Mouse (Mus musculus): ENCODE measurements at regions not wholly inside any gene's neighbourhood (a gene's known extent, or its start where the extent isn't known, plus 50 kb on each side); places are given as distances from the start of the nearest gene placed in this dataset.

DNA sequence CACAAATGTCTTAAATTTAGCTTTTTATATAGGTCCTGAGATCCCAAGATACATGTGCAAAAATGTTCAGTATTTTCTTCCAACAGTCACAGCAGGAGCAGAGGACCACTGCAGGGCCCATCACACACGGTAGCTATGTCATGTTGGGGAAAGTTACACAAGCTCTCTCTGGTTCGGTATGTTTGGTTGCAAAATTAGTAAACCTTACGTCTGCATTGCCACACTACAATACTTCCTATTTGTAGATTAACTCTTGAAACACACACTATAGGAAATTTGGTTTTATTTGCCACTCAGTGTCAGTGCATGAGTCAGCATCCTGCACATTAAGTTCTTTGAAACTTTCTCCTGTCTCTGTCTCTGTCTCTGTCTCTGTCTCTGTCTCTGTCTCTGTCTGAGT is 82.0 kb downstream of the Cth start:
- Histone ChIP-seq H3K4me1 (ENCODE audit: control insufficient read depth, insufficient read depth, low read length) (no peaks in the 10 kb centered on the region; the same call in 1 of the 2 replicates), H3K4me3 (replicated peaks; ENCODE audit: control insufficient read depth, low read depth, low read length) (no peak overlapping the region), H3K27ac (ENCODE audit: control insufficient read depth, insufficient read depth, low read depth, low read length, poor library complexity) (no peak overlapping the region)
- no peak for TF ChIP-seq CTCF (IDR thresholded peaks at IDR 0.05; ENCODE audit: control insufficient read depth, insufficient read depth, low read length)
- WGBS, result 22% methylated on average over 3 of the region's 3 CpGs

- TF ChIP-seq POLR2A (IDR thresholded peaks at IDR 0.05; ENCODE audit: borderline replicate concordance, control insufficient read depth, low read depth, low read length) (no peak), CTCF (IDR thresholded peaks at IDR 0.05; ENCODE audit: control insufficient read depth, insufficient read depth, low read length) (no peak)
- Histone ChIP-seq H3K27ac (ENCODE audit: control insufficient read depth, insufficient read depth, low read depth, low read length, poor library complexity) (no peak overlapping the region), H3K4me3 (replicated peaks; ENCODE audit: control insufficient read depth, low read depth, low read length) (no peak overlapping the region), H3K4me1 (ENCODE audit: control insufficient read depth, insufficient read depth, low read length) (no peaks in the 10 kb centered on the region; the same call in 1 of the 2 replicates)
- 67% methylated on average over 2 of the region's 2 CpGs for WGBS
These were observed 83.6 kb downstream of the Cth start for GRCm38 (mm10) chr3:157841164-157841719.

- H3K27ac ChIP-seq (ENCODE audit: control insufficient read depth, insufficient read depth, low read depth, low read length, poor library complexity), result no peak overlapping the region
- TF ChIP-seq CTCF (IDR thresholded peaks at IDR 0.05; ENCODE audit: control insufficient read depth, insufficient read depth, low read length) (no peak), POLR2A (IDR thresholded peaks at IDR 0.05; ENCODE audit: borderline replicate concordance, control insufficient read depth, low read depth, low read length) (no peak)
- WGBS, result 50% methylated on average over 3 of the region's 3 CpGs
- no peaks in the 10 kb centered on the region for H3K4me1 ChIP-seq (ENCODE audit: control insufficient read depth, insufficient read depth, low read length)
- no peak overlapping the region for H3K4me3 ChIP-seq (replicated peaks; ENCODE audit: control insufficient read depth, low read depth, low read length)
These were observed 120.6 kb downstream of the Cth start for GRCm38 (mm10) chr3:157804307-157804706.

GRCm38 (mm10) chr3:157803356-157803755 is 121.5 kb downstream of the Cth start:
- TF ChIP-seq CTCF (IDR thresholded peaks at IDR 0.05; ENCODE audit: control insufficient read depth, insufficient read depth, low read length) (no peak), POLR2A (IDR thresholded peaks at IDR 0.05; ENCODE audit: borderline replicate concordance, control insufficient read depth, low read depth, low read length) (no peak)
- Histone ChIP-seq H3K27ac (ENCODE audit: control insufficient read depth, insufficient read depth, low read depth, low read length, poor library complexity) (no peak overlapping the region), H3K4me3 (replicated peaks; ENCODE audit: control insufficient read depth, low read depth, low read length) (no peak overlapping the region), H3K4me1 (ENCODE audit: control insufficient read depth, insufficient read depth, low read length) (no peaks in the 10 kb centered on the region)
- 83% methylated on average over 4 of the region's 4 CpGs for WGBS

DNA sequence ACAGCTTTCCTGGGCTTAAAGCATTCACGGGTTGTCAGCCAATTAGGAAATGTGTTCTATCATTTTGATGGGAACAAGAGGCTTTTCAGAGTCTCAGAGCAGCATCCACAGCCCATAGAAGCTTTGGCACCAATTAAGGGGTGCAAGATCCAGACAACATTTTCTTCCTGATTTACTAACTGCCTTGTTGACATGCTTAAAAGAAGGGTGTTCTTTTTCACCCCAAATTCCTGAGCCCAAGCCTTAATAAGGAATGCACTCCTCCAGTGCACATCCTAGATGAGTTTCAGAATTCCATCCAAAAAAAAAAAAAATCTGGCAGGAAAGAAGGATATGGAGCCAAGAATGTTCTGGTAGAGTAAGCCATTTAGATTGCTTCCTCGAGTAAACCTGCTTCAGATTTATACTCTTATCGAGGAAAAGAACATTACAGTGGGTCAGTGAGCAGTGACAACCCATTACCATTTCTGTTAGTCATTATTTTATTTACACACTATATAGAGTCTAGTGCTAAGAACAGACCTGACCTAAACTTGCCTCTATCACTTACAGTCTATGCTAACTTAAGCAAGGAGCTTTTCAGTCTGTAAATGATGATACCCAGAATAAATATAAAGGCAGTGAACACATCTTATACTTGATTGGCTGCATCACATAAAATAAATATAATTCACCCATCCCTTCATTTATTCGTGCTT is 137.2 kb downstream of the Cth start:
- no peaks in the 10 kb centered on the region for H3K4me1 ChIP-seq (ENCODE audit: control insufficient read depth, insufficient read depth, low read length)
- TF ChIP-seq CTCF (IDR thresholded peaks at IDR 0.05; ENCODE audit: control insufficient read depth, insufficient read depth, low read length) (no peak), POLR2A (IDR thresholded peaks at IDR 0.05; ENCODE audit: borderline replicate concordance, control insufficient read depth, low read depth, low read length) (no peak)
- no peak overlapping the region for H3K27ac ChIP-seq (ENCODE audit: control insufficient read depth, insufficient read depth, low read depth, low read length, poor library complexity)
- H3K4me3 ChIP-seq (replicated peaks; ENCODE audit: control insufficient read depth, low read depth, low read length), result no peak overlapping the region
- 66% methylated on average over 4 of the region's 4 CpGs for WGBS

DNA sequence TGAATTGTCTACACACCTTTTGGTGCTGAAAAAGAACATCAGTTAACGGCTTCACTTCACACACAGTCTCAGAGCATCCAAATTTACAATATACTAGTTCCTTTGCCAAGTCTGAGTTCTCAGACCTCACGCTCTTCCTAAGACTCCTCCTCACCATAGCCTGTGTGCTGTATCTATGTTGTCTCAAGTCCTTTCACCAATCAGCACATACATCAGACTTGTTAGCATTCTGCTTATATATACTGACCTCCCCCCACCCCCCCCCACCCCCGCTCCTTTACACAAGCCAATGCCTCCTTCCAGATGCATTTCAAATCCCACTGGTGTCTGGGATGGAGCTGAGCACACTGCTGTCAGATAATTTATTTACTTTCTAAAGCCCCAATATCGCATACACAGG is 143.8 kb downstream of the Cth start:
- Histone ChIP-seq H3K4me1 (ENCODE audit: control insufficient read depth, insufficient read depth, low read length) (no peaks in the 10 kb centered on the region), H3K27ac (ENCODE audit: control insufficient read depth, insufficient read depth, low read depth, low read length, poor library complexity) (no peak overlapping the region), H3K4me3 (replicated peaks; ENCODE audit: control insufficient read depth, low read depth, low read length) (no peak overlapping the region)
- 72% methylated on average over 4 of the region's 4 CpGs for WGBS
- TF ChIP-seq POLR2A (IDR thresholded peaks at IDR 0.05; ENCODE audit: borderline replicate concordance, control insufficient read depth, low read depth, low read length) (no peak), CTCF (IDR thresholded peaks at IDR 0.05; ENCODE audit: control insufficient read depth, insufficient read depth, low read length) (no peak)

GRCm38 (mm10) chr3:157777779-157778178 is 147.1 kb downstream of the Cth start:
- Histone ChIP-seq H3K4me3 (replicated peaks; ENCODE audit: control insufficient read depth, low read depth, low read length) (no peak overlapping the region), H3K27ac (ENCODE audit: control insufficient read depth, insufficient read depth, low read depth, low read length, poor library complexity) (no peak overlapping the region), H3K4me1 (ENCODE audit: control insufficient read depth, insufficient read depth, low read length) (no peaks in the 10 kb centered on the region)
- WGBS, result 77% methylated on average over 1 of the region's 1 CpGs
- TF ChIP-seq POLR2A (IDR thresholded peaks at IDR 0.05; ENCODE audit: borderline replicate concordance, control insufficient read depth, low read depth, low read length), result no peak
- no peak for TF ChIP-seq CTCF (IDR thresholded peaks at IDR 0.05; ENCODE audit: control insufficient read depth, insufficient read depth, low read length)

- Histone ChIP-seq H3K27ac (ENCODE audit: control insufficient read depth, insufficient read depth, low read depth, low read length, poor library complexity) (no peak overlapping the region), H3K4me3 (replicated peaks; ENCODE audit: control insufficient read depth, low read depth, low read length) (no peak overlapping the region), H3K4me1 (ENCODE audit: control insufficient read depth, insufficient read depth, low read length) (no peaks in the 10 kb centered on the region)
- no peak for TF ChIP-seq POLR2A (IDR thresholded peaks at IDR 0.05; ENCODE audit: borderline replicate concordance, control insufficient read depth, low read depth, low read length)
- no peak for TF ChIP-seq CTCF (IDR thresholded peaks at IDR 0.05; ENCODE audit: control insufficient read depth, insufficient read depth, low read length)
- WGBS, result 41% methylated on average over 6 of the region's 6 CpGs
These were observed 161.2 kb downstream of the Cth start for GRCm38 (mm10) chr3:157763487-157764199.

Data from bone marrow, adult 2 months (tissue).